Mouse (Mus musculus) kidney, adult 2 months (tissue): ENCODE measurements around the gene Zdhhc17. TPM values are rescaled to one million over a fixed set of nuclear protein-coding genes. Genes with fewer than 3 reads are reported as not detected.

Source experiments
- DNase-seq: peaks from one replicate; pipeline ENCODE4 v3.0.0; 2021
- H3K27ac ChIP-seq: fragments of 200-500 bp; 2 replicates; pipeline ENCODE4 v1.5.1; 2012; ENCODE audit warnings: low read depth, low read length, control low read depth, inconsistent platforms; ENCODE audit not compliant: insufficient read depth
- H3K27me3 ChIP-seq: fragments of 200-500 bp; replicated peaks from 2 replicates; pipeline ENCODE4 v1.6.1; 2012; ENCODE audit warnings: mild to moderate bottlenecking, moderate library complexity, low read length, inconsistent platforms; ENCODE audit not compliant: control insufficient read depth, insufficient read depth
- H3K36me3 ChIP-seq: fragments of 200-500 bp; 2 replicates; pipeline ENCODE4 v1.6.1; 2012; ENCODE audit warnings: mild to moderate bottlenecking, moderate library complexity, low read length, inconsistent platforms; ENCODE audit not compliant: control insufficient read depth, insufficient read depth
- H3K4me1 ChIP-seq: fragments of 200-500 bp; 2 replicates; pipeline ENCODE4 v1.6.1; 2011; ENCODE audit warnings: low read length; ENCODE audit not compliant: control insufficient read depth, insufficient read depth
- H3K4me3 ChIP-seq: fragments of 200-500 bp; 2 replicates; pipeline ENCODE4 v1.5.1; 2011; ENCODE audit warnings: mild to moderate bottlenecking, low read depth, low read length, control low read depth; ENCODE audit not compliant: insufficient read depth
- CTCF ChIP-seq: fragments of 200-500 bp; conservative IDR thresholded peaks from 2 replicates; pipeline ENCODE4 v1.5.1; 2011; ENCODE audit warnings: low read depth, mild to moderate bottlenecking, control low read depth, low read length, moderate library complexity, mixed read lengths; ENCODE audit not compliant: insufficient read depth, insufficient read length
- POLR2A ChIP-seq: fragments of 200-500 bp; IDR thresholded peaks from one replicate; pipeline ENCODE4 v1.6.1; 2011; ENCODE audit warnings: low read depth, low read length, control low read depth
- WGBS: fragments of 180-500 bp; shearing (Covaris S2); methylation state at CpG from one replicate; pipeline ENCODE4 v1.1.7; 2018; 5-methylcytosine and 5-hydroxymethylcytosine counted together
- polyA plus RNA-seq: library from polyadenylated mRNA; depleted of rRNA; stranded (reverse); fragments of >200 nt; gene quantifications from 2 replicates; pipeline ENCODE4 v1.2.3, GENCODE M21; 2012

The Zdhhc17 gene
- polyA plus RNA-seq, 1 experiment = 16.5 TPM

DNA sequence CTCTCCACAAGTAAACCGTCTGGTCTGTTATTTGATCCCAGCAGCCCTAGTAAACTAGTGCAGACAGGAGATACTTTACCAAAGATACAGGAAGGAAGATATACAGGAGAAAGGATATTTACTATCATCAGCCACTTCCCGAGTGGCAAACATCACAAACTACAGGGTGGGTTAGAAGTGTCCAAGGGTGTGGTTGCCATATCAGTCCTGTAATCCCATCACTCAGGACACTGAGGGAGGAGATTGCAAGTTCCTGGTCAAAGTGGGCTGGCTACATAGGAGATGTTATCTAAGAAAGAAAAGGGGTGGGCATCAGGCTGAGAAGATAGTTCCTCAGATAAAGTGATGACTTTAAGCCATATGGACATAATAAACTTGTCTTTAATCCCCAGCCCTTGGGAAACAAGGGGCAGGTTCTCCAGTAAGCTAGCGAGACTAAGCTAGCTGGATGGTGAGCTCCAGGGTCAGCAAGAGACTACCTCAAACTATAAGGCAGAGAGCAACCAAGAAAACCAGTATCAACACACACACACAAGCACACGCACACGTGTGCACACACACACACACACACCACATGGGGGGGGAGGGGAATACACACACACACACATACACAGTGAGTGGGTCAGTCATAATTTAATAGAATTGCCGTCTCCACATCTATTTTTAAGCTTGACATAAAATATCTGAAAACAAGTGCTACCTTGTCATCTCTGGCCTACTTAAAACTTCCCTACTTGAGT is 18.5 kb downstream of the Zdhhc17 start:
- Histone ChIP-seq H3K4me1 (peaks cover 33% of the 10 kb centered on the region), H3K27me3 (no peaks in the 10 kb centered on the region), H3K27ac (peak overlapping the region; percentile 22; the same call in 1 of the 2 replicates), H3K4me3 (no peak overlapping the region), H3K36me3 (no peaks in the 10 kb centered on the region)
- TF ChIP-seq CTCF (no peak), POLR2A (no peak)
- DNase-seq = no peak
- 66% methylated on average over 6 of the region's 6 CpGs for WGBS

DNA sequence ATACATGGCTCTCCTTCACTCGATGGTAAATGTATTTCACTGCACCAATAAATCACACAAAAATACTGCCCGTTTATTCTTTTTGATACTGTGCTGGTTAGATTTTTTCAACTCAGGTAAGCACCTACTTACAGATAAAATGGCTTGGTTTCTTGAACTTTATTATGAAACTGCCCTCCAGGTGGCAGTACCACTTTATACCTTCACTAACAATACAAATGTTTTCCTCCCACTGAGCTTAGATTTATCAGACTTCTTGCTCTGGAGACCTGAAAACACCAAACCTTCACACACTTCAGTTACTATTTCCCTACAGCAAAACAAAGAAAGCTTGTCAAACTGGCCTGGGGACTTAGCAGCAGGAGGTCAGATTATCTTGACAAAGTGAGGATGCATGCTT is 20.2 kb downstream of the Zdhhc17 start:
- no peaks in the 10 kb centered on the region for H3K27me3 ChIP-seq
- no peaks in the 10 kb centered on the region for H3K36me3 ChIP-seq
- H3K4me3 ChIP-seq = no peak overlapping the region
- no peak for TF ChIP-seq POLR2A
- no peak for TF ChIP-seq CTCF
- DNase-seq = peak; percentile 67
- no peak overlapping the region for H3K27ac ChIP-seq
- WGBS = 49% methylated on average over 2 of the region's 2 CpGs
- H3K4me1 ChIP-seq = peaks cover 31% of the 10 kb centered on the region

DNA sequence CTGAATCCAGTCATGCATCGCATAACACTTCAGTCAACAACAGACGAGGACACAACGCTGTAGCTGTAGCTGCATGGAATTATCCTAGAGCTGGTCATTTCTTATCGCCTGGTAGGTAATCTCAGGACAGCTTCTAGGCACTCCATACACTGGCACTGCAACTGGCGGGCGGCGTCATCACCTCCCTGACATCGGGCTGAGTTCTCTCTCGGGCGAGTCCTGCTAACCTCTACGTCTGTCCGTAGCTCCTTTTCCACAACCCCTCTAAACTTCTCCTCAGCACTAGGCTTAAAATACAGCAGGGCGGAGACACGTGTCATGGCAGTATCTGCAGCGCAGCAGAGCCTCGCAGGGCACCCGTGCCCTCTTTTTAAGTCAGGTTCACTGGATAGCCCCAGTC is 23.3 kb downstream of the Zdhhc17 start:
- Histone ChIP-seq H3K36me3 (no peaks in the 10 kb centered on the region), H3K4me3 (no peak overlapping the region; the same call in 1 of the 2 replicates), H3K4me1 (peaks cover 21% of the 10 kb centered on the region), H3K27ac (peak overlapping the region; percentile 59), H3K27me3 (no peaks in the 10 kb centered on the region)
- TF ChIP-seq POLR2A = no peak
- no peak for TF ChIP-seq CTCF
- peak; percentile 35 for DNase-seq
- WGBS = 56% methylated on average over 17 of the region's 17 CpGs

DNA sequence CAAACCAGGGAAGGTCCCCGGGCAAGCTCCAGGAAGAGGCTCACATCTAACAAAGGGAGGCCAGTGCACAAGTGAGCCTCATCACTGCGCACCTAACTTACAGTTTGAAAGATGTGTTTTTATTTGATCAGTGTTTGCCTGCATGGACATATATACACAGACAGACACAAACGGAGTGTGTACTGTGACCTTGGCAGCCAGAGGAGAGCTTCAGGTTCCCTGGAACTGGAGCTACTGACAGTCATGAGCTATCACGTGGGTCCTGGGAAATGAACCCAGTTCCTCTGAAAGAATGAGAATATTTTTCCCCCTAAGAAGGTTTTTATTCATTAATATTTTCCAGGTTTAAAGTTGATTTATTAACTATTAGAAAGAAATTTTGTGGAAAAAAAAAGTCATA is 27.2 kb downstream of the Zdhhc17 start:
- H3K36me3 ChIP-seq = no peaks in the 10 kb centered on the region; the same call in 1 of the 2 replicates
- H3K27me3 ChIP-seq = no peaks in the 10 kb centered on the region
- 61% methylated on average over 4 of the region's 4 CpGs for WGBS
- H3K27ac ChIP-seq = peak overlapping the region; percentile 71
- H3K4me3 ChIP-seq = no peak overlapping the region
- peaks cover 16% of the 10 kb centered on the region; the same call in 1 of the 2 replicates for H3K4me1 ChIP-seq
- peak; percentile 83 for DNase-seq
- no peak for TF ChIP-seq CTCF
- no peak for TF ChIP-seq POLR2A

DNA sequence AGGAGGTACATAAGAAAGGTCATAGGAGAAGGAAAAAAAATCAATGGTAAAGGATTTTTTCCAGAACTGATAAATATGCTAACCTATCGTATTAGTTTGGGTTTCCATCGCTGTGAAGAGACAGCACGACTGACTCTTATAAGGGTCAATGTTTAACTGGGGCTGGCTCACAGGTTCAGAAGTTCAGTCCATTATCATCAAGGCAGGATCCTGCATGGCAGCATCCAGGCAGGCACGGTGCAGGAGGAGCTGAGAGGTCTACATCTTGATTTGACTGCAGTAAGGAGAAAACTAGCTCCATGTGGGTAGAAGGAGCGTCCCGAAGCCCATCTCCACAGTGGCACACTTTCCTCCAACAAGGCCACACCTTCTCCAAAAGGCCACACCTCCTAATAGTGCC is 29.5 kb downstream of the Zdhhc17 start:
- peak; percentile 76 for DNase-seq
- H3K4me1 ChIP-seq = peaks cover 8% of the 10 kb centered on the region; the same call in 1 of the 2 replicates
- no peaks in the 10 kb centered on the region for H3K27me3 ChIP-seq
- no peak overlapping the region for H3K27ac ChIP-seq
- TF ChIP-seq POLR2A = no peak
- no peak for TF ChIP-seq CTCF
- no peak overlapping the region for H3K4me3 ChIP-seq
- 61% methylated on average over 6 of the region's 6 CpGs for WGBS
- H3K36me3 ChIP-seq = peaks cover 1% of the 10 kb centered on the region; the same call in 1 of the 2 replicates

DNA sequence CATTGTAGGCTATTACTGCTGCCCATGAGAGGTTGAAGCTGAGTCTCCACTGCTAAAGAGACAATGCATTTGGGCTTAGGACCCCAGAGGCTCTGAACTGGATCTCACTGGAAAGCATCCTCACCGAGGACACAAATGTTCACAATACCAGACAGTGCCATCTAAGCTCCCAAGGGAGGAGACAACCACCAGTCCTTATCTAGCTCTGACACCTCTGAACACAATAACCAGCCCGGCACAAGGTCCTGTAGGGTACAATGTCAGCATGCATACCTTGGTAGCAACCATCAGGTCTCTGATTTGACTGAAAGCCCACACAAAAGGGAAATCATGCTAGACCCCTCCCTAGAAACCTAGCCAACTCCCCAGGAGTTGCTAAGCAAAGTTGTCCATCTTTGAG is 30.5 kb downstream of the Zdhhc17 start:
- no peak for DNase-seq
- Histone ChIP-seq H3K4me1 (peaks cover 8% of the 10 kb centered on the region; the same call in 1 of the 2 replicates), H3K27me3 (no peaks in the 10 kb centered on the region), H3K27ac (no peak overlapping the region), H3K36me3 (peaks cover 1% of the 10 kb centered on the region; the same call in 1 of the 2 replicates), H3K4me3 (no peak overlapping the region)
- 86% methylated on average over 2 of the region's 2 CpGs for WGBS
- no peak for TF ChIP-seq CTCF
- no peak for TF ChIP-seq POLR2A

DNA sequence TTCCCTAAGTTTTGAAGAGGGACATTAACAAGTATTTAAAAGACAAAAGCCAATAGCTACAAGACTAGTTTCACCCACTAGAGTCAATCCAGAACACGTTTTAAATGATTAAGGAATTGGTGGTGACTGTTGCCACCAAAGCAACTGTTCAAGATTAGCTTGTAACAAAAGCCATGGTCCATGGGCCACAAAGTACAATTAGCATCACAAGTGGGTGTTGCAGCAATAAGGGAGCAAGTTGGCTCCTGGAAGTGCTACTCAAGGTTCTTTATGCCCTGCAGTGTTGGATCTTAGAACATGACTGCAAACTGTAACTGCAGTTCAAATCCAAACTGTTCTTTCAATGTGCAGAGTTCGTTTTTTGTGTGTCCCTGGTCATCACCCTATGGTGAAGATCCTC is 32.6 kb downstream of the Zdhhc17 start:
- 52% methylated on average over 2 of the region's 2 CpGs for WGBS
- Histone ChIP-seq H3K4me3 (no peak overlapping the region), H3K4me1 (peaks cover 3% of the 10 kb centered on the region; the same call in 1 of the 2 replicates), H3K36me3 (peaks cover 3% of the 10 kb centered on the region; the same call in 1 of the 2 replicates), H3K27me3 (no peaks in the 10 kb centered on the region), H3K27ac (no peak overlapping the region)
- no peak for DNase-seq
- TF ChIP-seq CTCF (no peak), POLR2A (no peak)
